Mouse (Mus musculus) CH12.LX (cell line): ENCODE data around the gene Glis3.

Source experiments
- CHD2 ChIP-seq: IDR thresholded peaks from 2 replicates; pipeline ENCODE4 v1.6.1; 2011; ENCODE audit warnings: low read length, improper control_type of control experiment
- CTCF ChIP-seq, 2 experiments: IDR thresholded peaks in 1 of 2; conservative IDR thresholded peaks in 1 of 2; 2 replicates each; pipeline ENCODE4 v1.5.1; 2011 to 2012; ENCODE audit warnings: low read depth in 2 of 2, low read length in 2 of 2, improper control_type of control experiment in 1 of 2, inconsistent platforms in 1 of 2, mild to moderate bottlenecking in 1 of 2, moderate library complexity in 1 of 2
- ELF1 ChIP-seq: IDR thresholded peaks from 2 replicates; pipeline ENCODE4 v1.6.1; 2014; ENCODE audit warnings: low read depth, mild to moderate bottlenecking, inconsistent platforms, low read length, improper control_type of control experiment
- ETS1 ChIP-seq: conservative IDR thresholded peaks from 2 replicates; pipeline ENCODE4 v1.6.1; 2012; ENCODE audit warnings: low read depth, mild to moderate bottlenecking, inconsistent platforms, low read length, improper control_type of control experiment, moderate library complexity
- GABPA ChIP-seq: IDR thresholded peaks from 2 replicates; pipeline ENCODE4 v1.6.1; 2012; ENCODE audit warnings: low read depth, low read length, improper control_type of control experiment, inconsistent platforms; ENCODE audit not compliant: insufficient replicate concordance
- HCFC1 ChIP-seq: IDR thresholded peaks from 2 replicates; pipeline ENCODE4 v1.6.1; 2012; ENCODE audit warnings: low read depth, mild to moderate bottlenecking, inconsistent platforms, low read length, improper control_type of control experiment
- MAX ChIP-seq: IDR thresholded peaks from 2 replicates; pipeline ENCODE4 v1.6.1; 2011; ENCODE audit warnings: low read length, improper control_type of control experiment
- MEF2A ChIP-seq: IDR thresholded peaks from 2 replicates; pipeline ENCODE4 v1.6.1; 2014; ENCODE audit warnings: low read depth, mild to moderate bottlenecking, inconsistent platforms, low read length, improper control_type of control experiment, borderline replicate concordance
- POLR2A ChIP-seq: IDR thresholded peaks from 2 replicates; pipeline ENCODE4 v1.6.1; 2011; ENCODE audit warnings: low read depth, mild to moderate bottlenecking, improper control_type of control experiment, low read length
- POLR2AphosphoS2 ChIP-seq: IDR thresholded peaks from 2 replicates; pipeline ENCODE4 v1.6.1; 2011; ENCODE audit warnings: low read depth, low read length, improper control_type of control experiment
- UBTF ChIP-seq: IDR thresholded peaks from 2 replicates; pipeline ENCODE4 v1.6.1; 2012; ENCODE audit warnings: low read depth, mild to moderate bottlenecking, inconsistent platforms, low read length, improper control_type of control experiment, moderate library complexity

DNA sequence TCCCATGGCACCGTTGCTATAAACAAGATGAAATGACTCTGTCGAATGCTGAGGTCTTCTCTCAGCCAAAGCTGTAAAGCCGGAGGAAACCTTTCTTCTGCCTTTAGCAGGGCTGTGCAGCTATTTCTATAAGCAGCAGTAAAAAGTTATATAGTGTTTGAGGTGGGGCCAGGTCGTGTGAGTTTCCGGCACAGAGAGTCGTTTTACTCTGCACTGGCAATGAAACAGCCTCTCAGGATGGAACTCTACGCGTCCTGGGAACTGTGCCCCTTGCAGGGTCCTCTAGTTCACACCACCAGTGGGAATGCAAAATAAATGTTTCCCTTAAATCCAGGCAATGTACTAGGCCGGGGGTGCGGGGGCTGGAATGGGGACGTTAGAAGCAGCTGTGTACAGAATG, 167.4 kb downstream of the Glis3 start:
- TF ChIP-seq HCFC1 (no peak), CTCF (conservative IDR thresholded peaks at IDR 0.05 in 1 of 2, IDR thresholded peaks at IDR 0.05 in 1 of 2; ENCODE audit: low read depth in 2 of 2, low read length in 2 of 2) (no peak), UBTF (no peak), GABPA (no peak), POLR2A (no peak), MAX (no peak), MEF2A (no peak), CHD2 (no peak), ELF1 (no peak), POLR2AphosphoS2 (no peak), ETS1 (no peak)
